Mouse (Mus musculus) left cerebral cortex, postnatal 36 days (tissue): Measurements from ENCODE around the gene AC141477.1. TPM values are rescaled to one million over a fixed set of nuclear protein-coding genes. Genes with fewer than 3 reads are reported as not detected.
A peak's percentile ranks its signal among the peaks of the same experiment; 100 is the strongest.

Source experiments
- DNase-seq, 2 experiments: peaks; one replicate each; pipeline ENCODE4 v3.0.0; 2021 to 2022; ENCODE audit warnings: low spot score in 2 of 2, mixed read lengths in 1 of 2
- intact Hi-C: fragments of 180-260 bp; cut with DNase I; formaldehyde crosslinking; loops from one replicate; pipeline ENCODE4 v1.15.1; 2025
- total RNA-seq, 2 experiments: library from RNA; stranded (reverse); gene quantifications; 2 replicates each; pipeline ENCODE4 v1.2.3; 2021

Gene AC141477.1
- total RNA-seq, result not detected

DNA sequence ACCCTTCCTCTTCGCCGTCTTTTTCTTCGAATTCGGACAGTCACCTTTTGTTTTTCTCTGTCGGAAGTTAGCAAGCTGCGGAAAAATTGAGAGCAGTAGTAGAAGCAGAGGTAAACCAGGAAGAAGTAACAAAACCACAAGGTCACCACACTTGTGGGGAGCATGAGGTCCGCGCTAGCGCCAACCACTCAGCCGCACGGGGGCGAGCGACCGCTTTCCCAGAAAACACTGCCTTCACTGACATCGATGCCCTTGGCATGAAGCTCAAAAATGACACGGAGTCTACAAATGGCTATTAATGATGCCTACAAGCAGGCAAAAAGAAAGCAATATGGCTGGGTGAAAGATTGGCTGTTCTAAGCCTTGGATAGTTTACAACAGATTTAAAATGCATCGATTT, at the start of gene AC141477.1:
Gene AC141477.1, minus strand, starts transcription at position 164 of the 400 bp plus-strand sequence.
- intact Hi-C loops, result no loop called here
- DNase-seq, result no peak

DNA sequence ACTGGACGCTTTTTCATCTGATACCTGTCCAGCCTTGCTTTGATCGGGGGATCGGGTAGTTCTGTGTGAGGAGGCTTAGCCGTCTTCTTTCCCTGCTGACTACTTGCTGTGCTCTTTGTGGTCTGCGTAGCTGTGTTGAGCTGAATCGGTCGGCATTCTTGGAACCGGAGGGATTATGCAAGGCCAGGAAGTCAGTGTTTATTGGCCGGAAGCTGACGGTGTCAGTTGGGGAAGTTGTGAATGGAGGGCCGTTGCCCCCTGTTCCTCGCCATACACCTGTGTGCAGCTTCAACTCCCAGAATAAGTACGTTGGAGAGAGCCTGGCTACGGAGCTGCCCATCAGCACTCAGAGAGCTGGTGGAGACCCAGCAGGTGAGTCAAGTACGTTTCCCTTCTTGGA, 49.0 kb upstream of the AC141477.1 start:
- no peak for DNase-seq
- intact Hi-C loops, result no loop called here

DNA sequence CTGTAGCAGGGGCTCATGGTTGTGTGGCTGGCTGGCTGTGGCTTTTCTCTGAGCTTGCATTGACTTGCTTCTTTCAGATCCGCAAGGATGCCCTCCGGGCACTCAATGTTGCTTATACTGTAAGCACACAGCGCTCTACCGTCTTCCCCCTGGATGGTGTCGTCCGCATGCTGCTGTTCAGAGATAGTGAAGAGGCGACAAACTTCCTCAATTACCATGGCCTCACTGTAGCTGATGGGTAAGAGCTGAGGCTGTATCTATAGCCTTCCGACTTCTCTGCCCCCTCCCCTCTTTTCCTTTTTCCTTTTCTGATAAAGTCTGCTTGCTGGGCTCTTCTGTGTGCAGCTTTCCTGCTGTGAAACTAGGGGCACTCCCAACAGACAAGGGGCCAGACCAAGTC, 48.0 kb upstream of the AC141477.1 start:
- intact Hi-C loops, result no loop called here
- DNase-seq, result no peak

DNA sequence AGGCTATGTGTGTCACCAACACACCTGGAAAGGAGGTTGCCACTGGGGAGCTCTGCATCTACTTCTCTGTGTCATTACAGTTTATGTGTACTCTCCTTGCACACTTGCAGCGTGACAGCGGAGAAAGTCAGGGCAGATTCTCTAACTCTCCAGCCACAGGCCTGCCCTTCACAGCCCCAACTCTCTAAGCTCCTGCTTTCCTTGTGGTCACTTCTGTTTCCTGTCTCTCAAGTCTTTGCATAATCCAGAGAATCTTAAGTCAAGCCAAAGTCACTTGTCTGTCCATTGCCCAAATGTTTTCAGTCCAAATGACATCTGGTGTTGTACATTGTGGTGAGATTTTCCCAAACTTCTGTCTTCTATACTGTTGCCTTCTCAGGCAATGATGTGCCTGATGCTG, 46.1 kb upstream of the AC141477.1 start:
- intact Hi-C loops, result no loop called here

DNA sequence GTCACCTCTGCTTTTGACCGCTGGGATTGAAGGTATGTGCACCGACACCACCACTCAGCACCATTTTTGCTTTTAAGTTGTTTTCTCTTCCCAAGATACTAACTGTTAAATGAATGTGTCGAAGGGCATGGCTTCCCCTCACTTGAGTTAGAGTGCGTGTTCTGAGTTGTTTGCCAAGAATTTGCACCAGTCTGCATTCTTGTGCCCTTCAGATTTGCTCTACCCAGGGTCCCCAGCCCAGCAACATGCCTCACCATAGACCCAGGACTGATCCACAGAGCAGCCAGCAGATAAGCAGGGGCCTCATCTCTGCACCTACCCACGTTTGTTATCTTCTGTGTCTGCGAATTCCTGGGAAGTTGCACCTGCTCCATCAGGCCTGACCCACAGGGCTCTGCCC, 41.2 kb upstream of the AC141477.1 start:
- intact Hi-C loops, result no loop called here
- DNase-seq, result no peak

More for the DNA sequence above, 46.1 kb upstream of the AC141477.1 start:
- DNase-seq, result no peak

DNA sequence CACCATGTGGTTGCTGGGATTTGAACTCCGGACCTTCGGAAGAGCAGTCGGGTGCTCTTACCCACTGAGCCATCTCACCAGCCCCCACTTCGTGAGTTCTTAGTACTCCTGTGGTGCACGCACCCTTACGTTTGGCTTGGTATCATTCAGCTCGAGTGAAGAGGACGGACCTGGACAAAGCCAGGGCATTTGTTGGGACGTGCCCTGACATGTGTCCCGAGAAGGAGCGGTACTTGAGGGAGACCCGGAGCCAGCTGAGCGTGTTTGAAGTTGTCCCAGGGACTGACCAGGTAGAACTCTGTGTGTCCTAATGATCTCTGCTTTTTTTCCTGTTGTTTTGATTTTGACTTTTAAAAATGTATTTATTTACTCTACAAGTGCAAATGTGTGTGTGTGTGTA, 40.6 kb upstream of the AC141477.1 start:
- no peak for DNase-seq
- intact Hi-C loops, result no loop called here

DNA sequence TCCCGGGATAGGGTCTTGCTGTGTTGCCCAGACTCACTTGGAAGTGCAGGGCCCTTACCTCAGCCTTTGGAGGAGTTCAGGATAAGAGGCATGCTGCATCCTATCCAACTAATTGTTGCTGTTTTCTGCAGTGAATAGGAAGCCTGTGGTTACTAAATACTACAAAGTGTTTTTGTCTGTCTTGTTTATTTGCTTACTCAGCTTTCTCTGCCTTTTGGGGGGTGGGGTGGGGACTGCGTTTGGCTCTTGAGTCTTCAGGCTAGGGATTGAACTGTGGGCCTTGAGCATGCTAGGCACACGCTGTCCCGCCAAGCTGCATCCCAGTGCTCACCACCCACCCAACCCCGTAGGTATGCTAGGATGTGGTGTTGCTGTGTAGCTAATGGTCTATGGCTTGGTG, 33.5 kb upstream of the AC141477.1 start:
- intact Hi-C loops, result no loop called here

DNA sequence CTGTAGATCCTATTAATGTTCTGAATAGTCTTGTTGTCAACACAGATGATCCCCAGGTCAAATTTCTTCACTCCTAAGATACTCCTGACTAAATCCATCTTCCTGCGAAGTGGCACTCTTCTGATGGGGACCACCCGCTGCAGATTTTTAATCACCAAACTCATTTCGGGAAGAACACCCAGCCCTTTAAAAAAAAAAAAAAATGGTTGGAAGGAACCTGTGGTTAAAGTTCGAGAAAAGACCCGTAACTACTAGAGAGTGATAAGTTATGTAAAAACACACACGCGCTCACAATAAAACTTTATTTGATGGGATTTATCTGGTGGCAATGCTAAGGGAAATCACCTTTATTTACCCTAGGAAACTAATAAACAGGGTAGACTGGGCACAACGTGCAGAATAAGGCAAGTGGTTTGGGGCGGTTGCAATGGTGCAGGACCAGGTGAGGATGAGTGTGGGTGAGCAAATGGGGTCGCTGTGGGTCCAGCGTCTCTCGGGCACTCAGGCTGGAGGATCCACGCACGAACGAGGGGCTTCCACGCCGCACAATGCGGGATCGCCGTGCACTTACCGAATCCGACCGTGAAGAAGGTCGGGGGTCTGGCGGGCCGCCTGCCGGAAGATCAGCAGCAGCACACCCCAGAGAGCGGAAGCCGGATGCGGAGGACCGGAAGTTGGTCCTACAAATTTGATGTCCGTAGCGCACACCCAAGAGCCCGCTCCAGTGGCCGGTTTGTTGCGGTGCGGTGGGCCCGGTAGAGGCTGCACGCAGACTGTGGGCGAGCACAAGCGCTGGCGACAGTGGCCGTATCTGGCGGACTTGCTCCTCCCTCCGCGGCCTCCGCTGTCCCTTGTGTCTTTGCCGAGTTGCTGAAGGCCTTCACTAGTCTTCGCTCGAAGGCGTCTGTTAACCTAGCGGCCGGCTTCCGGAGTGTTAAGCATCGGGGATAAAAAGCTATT, 28.2 kb upstream of the AC141477.1 start, which contains the start of the genes Mcm3ap and Ybey:
Gene Mcm3ap, plus strand, starts transcription at position 725 of the 960 bp plus-strand sequence.
Gene Ybey, minus strand, starts transcription at position 912 of the 960 bp plus-strand sequence.
- intact Hi-C loops, result loop anchor here (2.0 to 5.0 kb wide), 2 partner anchors 26 to 269 kb away; partner anchors contain the start of gene Pcnt
- peak; percentile 92 to 94 for DNase-seq

More for the DNA sequence above, 33.5 kb upstream of the AC141477.1 start:
- no peak for DNase-seq

DNA sequence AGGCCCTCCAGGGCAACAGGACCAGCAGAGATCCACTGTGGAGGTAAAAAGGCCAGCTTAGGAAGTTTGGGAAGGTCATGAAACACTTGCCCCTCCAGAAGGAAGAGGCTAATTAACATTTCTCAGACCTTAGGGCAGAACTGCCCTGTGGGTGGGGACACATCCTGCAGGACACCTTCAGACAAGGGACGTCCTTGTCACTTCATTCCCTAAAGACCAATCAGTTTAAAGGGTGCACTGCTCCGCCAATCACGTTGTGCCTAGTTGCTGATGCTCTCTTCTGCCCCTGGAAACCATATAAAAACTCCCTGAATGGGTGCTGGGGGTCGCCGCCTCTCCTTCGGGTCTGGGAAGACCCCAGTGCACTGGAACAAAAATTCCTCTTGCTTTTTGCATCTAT, 22.5 kb upstream of the AC141477.1 start:
- intact Hi-C loops, result no loop called here
- DNase-seq, result no peak

DNA sequence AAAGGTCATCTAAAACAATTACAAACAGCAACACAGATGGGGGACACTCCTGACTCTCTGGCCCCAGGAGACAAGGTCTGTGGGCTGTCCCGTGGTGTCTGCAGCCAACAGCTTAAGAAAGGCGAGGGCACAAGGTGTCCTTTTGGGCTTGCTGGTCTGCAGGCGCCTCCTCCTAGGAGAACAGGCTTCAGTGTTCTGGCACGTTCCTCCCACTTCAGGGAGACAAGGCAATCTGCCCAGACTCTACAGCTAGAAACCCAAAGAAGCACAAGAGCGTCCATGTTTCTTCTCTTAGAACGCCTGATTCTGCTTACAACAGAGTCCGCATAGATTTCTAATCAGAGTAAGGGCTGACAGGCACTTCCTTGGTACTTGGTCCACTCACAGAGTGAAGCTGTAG, 22.1 kb upstream of the AC141477.1 start:
- peak; percentile 31 to 41 for DNase-seq
- intact Hi-C loops, result no loop called here

DNA sequence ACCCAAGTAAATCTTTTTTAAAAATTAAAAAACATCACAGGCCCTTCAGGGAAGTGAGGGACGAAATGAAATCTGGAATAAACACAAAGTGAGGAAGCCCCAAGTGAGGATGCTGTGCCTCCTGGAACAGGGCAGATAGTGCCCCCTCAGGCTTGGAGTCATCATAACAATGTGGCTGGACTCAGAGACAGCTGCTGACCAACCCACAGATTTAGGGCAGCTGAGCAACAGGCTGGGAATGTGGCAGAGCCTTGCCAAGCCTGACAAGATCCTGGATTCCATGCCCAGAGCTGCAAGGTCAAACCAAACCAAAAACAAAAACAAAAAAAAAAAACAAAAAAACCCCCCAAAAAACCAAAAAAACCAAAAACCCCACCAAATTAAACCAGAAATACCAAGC, 21.0 kb upstream of the AC141477.1 start:
- DNase-seq, result no peak
- intact Hi-C loops, result no loop called here

DNA sequence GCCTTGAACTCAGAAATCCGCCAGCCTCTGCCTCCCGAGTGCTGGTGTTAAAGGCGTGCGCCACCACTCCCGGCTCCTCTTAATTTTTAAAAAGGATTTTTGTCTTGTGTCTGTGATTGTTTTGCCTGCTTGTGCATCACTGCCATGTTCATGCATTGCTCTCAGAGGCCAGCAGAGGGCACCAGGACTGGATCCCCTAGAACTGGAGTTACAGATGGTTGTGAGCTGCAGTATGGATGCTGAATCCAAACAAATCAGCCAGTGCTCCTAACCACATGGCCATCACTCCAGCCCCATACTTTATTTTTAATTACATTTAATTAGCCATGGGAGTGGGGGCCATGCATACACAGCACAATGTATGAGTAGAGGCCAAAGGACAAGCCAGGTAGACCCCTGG, 15.0 kb upstream of the AC141477.1 start:
- intact Hi-C loops, result loop anchor here (10.0 kb wide), 1 partner anchor 170 kb away; the partner anchor contains the start of gene Col6a2
- DNase-seq, result peak in 1 of 2 experiments; percentile 26

DNA sequence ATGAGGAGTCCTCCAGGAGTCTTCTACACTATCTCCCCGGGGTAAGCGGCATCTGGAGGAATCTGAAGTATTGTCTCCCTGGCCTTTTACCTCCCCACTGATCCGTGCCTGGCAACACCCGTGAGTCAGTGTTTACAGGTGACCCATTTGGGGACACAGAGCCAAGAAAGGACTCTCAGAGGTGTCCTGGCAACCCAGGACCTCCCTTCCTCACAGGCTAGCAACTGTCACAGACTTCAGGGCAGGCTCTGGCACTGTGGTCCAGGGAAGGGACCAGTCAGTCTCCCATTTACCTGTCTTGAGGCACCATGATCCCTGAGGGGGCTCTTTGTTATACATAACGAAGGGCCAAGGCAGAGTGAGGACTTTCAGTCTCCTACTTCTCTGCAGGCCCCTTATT, 8.6 kb upstream of the AC141477.1 start, which contains the start of gene 2610028H24Rik:
Gene 2610028H24Rik, plus strand, starts transcription at position 231 of the 400 bp plus-strand sequence.
- intact Hi-C loops, result no loop called here
- DNase-seq, result no peak

DNA sequence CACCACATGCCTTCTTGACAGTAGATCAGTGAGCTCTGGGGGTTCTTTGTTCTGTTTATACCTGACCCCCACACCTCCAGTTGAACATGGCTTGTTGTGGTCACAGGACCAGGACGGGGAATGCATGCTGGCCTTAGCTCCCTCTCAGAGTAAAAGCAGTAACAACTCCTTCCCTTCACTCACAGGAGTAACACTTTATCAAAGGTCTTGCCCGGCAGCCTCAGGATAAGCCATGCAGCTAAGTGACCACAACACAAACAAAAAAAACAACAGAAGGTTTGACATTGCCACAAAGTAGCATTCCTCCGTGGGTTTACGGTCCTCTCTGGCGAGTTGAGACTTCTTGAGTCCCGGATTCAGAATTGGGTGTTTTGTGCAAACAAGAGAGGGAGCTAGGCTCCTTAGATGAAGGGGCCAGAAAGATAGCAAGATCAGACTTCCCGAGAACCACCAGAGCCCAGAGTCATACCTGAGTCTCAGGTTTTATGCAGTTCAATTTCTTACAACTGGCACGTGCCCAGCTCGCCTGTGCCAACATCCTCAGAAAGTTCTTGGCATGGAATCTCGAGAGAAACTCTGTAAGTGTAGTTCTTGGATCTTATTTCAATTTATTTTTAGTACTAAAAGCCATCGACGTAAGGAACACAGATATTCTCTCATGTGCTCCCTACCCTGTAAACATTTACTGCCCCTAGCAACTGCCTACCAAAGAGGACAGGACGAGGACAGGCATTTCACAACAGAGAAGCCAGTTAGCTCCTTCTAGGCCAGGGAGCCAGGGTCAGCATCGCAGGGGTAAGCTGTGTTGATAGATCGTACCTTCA, 7.4 kb upstream of the AC141477.1 start:
- intact Hi-C loops, result no loop called here
- no peak for DNase-seq

DNA sequence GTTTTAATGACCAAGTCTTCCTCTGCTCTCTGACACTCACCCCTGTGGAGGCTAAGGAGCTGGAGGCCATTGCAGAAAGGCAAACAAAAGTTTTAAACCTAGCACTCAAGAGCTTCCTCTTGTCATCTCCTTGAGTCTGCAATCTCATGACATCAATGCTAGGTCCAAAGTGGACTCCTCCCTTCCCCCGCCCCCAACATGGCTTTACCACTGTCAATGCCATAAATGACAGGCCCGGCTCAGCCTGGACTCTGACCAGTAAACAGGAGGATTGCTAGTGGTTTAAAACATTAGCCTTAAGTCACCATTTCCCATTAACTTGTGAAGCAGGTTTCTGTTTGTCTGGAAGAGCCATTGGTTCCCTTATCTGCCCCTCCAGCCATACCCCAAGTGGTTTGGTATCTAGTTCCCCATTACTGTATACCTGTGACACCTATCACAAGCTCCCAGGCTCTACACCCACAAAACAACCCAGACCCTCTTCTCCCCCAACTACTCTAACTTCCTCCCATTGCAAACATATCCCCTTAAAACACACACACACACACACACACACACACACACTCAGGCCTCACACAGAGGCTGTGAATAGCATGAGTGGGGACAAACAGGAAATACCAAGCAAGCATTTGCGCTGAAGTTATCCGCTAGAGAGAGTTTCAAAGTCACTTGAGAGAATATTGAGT, 5.9 kb upstream of the AC141477.1 start:
- DNase-seq, result no peak
- intact Hi-C loops, result no loop called here

DNA sequence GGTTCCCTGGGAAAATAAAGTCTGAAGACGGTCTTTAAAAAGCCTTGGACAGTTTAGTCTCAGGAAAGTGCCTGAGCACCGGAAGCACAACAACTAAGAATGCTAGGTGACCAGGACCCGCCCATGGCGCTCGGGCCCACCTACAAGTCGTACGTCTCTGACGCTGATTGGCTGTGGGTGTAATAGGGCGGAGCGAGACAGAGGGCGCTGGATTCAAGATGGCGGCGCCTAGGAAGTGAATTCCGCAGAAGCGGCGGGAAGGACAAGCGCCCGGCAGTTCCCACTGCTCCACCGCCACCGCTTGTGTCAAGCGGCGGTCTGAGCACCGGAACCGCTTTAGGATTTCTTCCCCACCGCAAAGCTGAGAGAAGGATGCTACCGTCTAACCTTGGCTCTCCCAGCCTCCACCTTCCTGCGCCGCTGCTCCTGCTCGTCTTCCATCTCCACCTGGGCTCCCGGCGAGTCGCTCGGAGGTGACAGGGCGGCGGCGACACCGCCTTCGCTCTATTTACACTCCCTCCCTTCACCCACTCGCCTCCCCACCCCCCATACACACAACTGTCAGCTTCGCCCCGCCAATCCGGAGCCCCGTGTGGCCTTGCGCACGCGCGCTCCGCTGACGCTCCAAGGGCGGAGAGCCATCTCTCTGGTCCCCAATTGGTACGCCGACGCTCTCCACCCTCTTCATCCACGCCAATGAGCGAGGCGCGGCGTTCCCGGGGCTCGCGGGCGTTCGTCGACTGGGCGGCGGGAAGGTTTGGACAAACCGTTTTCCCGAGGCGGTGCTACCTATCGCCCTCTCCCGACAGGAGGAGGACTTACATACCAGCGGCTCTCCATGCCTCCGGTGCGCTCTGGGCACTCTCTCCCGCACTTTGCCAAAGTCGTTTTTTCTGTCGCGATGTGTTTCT, 2.2 kb upstream of the AC141477.1 start, which contains the start of gene Pcnt:
Gene Pcnt, minus strand, starts transcription at position 609 of the 911 bp plus-strand sequence.
- DNase-seq, result peak; percentile 96 to 98
- intact Hi-C loops, result loop anchor here (2.0 kb wide), 1 partner anchor 26 kb away; the partner anchor contains the start of genes Mcm3ap and Ybey

DNA sequence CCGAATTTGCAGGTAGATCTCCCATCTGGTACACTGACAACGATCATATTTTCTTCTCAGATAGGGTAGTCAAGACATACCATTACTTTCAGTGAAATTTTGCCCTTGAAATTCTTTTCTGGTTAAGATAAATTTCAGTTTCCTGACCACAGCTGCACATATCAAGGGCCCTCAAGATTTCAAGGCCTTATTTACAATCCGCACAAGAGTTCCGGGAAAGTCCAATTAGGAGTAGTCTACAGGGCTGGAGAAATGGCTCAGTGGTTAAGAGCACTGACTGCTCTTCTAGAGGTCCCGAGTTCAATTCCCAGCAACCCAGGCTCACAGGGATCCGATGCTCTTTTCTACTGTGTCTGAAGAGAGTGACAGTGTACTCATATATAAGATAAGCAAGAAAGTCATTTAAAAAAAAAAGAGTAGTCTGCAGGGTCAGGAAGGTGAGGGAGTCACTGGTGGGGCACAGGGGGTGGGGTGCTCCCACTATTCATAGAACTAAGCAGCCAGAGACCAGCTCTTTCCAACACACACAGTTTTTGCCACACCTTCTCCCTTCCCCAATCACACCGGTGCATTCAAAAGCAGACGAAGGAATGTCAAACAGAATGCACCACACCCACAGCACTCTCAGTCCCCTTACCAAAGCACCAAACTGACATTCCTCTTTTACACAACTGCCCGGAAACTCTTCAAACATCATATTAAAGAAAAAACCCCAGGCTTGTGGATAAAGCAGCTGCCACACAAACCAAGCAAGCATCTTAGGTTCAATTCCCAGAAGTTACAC, 945 bp downstream of the AC141477.1 start:
- intact Hi-C loops, result no loop called here
- DNase-seq, result no peak

DNA sequence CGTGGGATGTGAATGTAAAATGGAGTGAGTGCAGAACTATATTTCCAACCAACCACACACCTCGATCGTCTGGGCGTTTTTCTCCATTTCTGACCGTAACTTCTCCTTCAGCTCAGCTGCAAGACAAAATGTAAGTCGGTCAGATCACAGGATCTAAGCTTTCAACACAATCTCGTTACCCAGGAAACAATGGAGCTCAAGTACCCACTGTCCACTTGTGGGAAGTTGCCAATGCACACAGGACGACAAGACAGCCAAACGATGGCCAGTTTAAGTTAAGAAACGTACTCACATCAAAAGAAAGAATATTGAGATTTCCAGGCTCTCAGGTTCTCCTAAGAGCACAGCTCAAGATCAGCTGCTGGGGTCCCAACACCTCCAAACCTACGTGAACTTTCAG, 6.3 kb downstream of the AC141477.1 start:
- no peak for DNase-seq
- intact Hi-C loops, result no loop called here
